Mouse (Mus musculus): ENCODE results near the gene Lrp1.
A peak's percentile ranks its signal among the peaks of the same experiment; 100 is the strongest.

The Lrp1 gene

GRCm38 (mm10) chr10:127546505-127546904 lies 74.4 kb downstream of the Lrp1 start:
- no peak for DNase-seq

- no peak for DNase-seq
Measured at GRCm38 (mm10) chr10:127544375-127544774, 76.6 kb downstream of the Lrp1 start.

- DNase-seq, result no peak
Measured at GRCm38 (mm10) chr10:127543916-127544315, 77.0 kb downstream of the Lrp1 start.

- DNase-seq, result no peak
Measured at GRCm38 (mm10) chr10:127542720-127543119, 78.2 kb downstream of the Lrp1 start.

GRCm38 (mm10) chr10:127542084-127542483 lies 78.9 kb downstream of the Lrp1 start:
- peak; percentile 36 to 55 for DNase-seq

- DNase-seq, result no peak
Measured at GRCm38 (mm10) chr10:127541510-127541909, 79.4 kb downstream of the Lrp1 start.

GRCm38 (mm10) chr10:127537854-127538583 lies 82.9 kb downstream of the Lrp1 start:
- peak; percentile 91 to 93 for DNase-seq

GRCm38 (mm10) chr10:127536586-127537314 lies 84.2 kb downstream of the Lrp1 start:
- peak; percentile 70 to 78 for DNase-seq

GRCm38 (mm10) chr10:127534929-127535384 lies 86.0 kb downstream of the Lrp1 start:
- no peak for DNase-seq

GRCm38 (mm10) chr10:127534036-127534928 lies 86.7 kb downstream of the Lrp1 start, which contains the start of gene Nxph4:
Gene Nxph4 (minus strand): TSS chr10:127534559.
- peak; percentile 64 to 67 for DNase-seq

- DNase-seq, result no peak
Measured at GRCm38 (mm10) chr10:127531548-127531947, 89.4 kb downstream of the Lrp1 start.

GRCm38 (mm10) chr10:127530945-127531344 lies 90.0 kb downstream of the Lrp1 start:
- no peak for DNase-seq

GRCm38 (mm10) chr10:127527481-127527880 lies 93.5 kb downstream of the Lrp1 start:
- no peak for DNase-seq

- DNase-seq, result peak; percentile 79 to 86
Measured at GRCm38 (mm10) chr10:127526681-127527080, 94.3 kb downstream of the Lrp1 start.

GRCm38 (mm10) chr10:127526048-127526447 lies 94.9 kb downstream of the Lrp1 start:
- peak in 1 of 2 experiments; percentile 36 for DNase-seq

- no peak for DNase-seq
Measured at GRCm38 (mm10) chr10:127524646-127525255, 96.2 kb downstream of the Lrp1 start.

GRCm38 (mm10) chr10:127522088-127522581 lies 98.8 kb downstream of the Lrp1 start, which contains the start of gene Shmt2:
Gene Shmt2 (minus strand): TSS chr10:127522444.
- peak; percentile 86 to 91 for DNase-seq

GRCm38 (mm10) chr10:127521611-127522080 lies 99.3 kb downstream of the Lrp1 start:
- no peak for DNase-seq

GRCm38 (mm10) chr10:127520714-127521357 lies 100.1 kb downstream of the Lrp1 start:
- DNase-seq, result no peak

- no peak for DNase-seq
Measured at GRCm38 (mm10) chr10:127519903-127520713, 100.8 kb downstream of the Lrp1 start.

Measured in kidney, postnatal 4 days (tissue).